Mouse (Mus musculus) central nervous system, embryonic 18 days (tissue): ENCODE data around the gene Stn1. TPM values are rescaled to one million over a fixed set of nuclear protein-coding genes. Genes with fewer than 3 reads are reported as not detected.

ENCODE experiments used
- polyA plus RNA-seq: library from polyadenylated mRNA; depleted of rRNA; stranded (reverse); fragments of >200 nt; gene quantifications from 2 replicates; pipeline ENCODE4 v1.2.3, GENCODE M21; 2012; rRNA removed

The Stn1 gene
- 19.0 and 19.1 TPM in 2 replicates for polyA plus RNA-seq

DNA sequence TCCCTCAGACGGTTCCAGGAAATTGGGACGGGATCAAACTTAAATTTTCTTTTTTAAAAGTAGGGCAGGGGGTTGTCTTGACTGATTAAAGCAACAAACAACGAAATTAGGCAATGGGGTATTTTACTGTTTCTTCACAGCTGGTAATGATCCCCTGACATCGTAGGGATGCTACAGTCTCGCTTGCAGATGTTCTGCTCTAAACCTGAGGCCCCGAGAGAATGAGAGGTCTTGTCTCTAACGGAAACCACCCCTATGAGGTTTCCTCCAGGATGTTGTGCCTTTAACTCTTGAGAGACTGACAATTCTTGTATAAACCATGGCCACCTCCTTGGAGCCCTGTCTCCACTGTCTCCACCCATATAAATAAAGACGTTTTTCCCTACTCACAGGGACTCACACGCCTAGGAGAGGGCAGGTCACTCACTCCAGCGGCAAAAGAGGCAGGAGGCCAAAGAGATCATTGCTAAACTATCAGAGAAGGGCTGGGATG is at the start of gene Stn1:
Gene Stn1, minus strand, starts transcription at position 208 of the 493 bp plus-strand sequence.

DNA sequence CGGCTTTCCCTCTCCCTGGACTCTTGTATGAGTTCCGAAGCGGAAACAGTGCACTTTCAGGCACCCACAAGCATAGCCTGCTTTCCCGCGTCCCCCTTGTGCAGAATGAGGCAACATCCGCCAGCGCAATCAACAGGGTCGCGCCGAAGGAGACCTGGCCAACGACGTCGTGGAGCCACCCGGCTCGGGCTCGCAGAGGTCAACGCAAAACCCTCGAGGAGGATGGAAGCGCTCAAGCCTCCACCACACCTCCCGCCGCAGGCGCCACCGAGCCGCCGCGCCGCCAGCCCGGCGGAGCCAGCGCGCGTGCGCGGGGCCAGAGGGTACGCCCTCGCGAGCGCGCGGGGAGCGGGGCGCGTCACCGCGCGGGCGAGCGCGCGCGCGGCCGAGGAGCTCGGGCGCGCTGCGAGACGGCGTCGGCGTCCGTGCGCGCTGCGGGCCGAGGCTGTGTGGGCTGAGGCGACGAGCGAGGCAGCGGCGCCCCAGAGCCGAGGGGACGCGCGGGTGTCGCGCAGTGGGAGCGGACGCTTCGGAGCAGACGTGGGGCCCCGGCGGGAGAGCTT is 42.0 kb upstream of the Stn1 start, which contains the start of gene Slk:
Gene Slk, plus strand, starts transcription at position 454 of the 563 bp plus-strand sequence.

DNA sequence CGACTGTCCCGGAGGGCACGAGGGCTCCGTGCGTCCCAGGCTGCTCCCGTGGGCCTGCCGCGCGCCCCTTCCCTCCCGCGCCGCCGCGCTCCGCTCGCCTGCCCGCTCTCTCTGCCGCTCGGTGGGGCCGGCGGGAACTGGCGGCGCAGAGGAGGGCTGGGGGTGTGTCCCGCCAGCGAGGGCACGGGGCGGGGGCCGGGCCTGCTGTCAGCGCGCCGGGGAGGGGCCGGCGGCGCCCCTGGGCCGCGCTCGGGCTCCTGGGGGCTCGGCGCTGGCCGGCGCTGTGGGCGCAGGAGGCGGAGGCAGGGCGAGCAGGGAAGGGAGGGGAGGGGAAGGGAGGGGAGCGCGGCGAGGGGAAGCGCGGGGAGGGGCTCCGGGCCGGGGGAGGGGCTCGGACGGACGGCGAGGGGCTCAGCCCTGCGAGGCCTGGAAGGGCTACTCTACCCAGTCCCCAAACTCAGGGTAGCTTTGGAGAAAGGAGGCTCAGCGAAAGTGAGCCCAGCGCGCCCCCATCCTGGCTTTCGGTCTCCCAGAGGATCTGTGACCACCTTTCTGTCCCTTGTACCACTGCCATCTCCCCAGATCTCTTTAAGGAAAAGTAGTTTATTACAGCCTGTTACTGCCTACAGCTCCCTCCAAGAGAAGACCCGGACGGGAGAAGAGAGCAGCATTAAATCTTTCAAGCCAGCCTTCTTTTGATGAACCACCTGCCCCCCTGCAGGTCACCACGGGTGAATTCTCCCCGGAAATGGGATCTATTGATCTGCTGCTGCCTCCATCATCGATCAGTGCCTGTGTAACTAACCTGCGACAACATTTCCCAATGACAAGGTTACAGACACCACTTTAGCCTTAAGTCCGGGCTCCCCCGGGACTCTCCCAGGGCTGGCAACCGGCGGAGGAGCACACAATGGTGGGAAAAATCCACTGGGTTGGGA is 72.7 kb downstream of the Stn1 start, which contains the start of gene Sh3pxd2a:
Gene Sh3pxd2a, minus strand, starts transcription at position 98 of the 938 bp plus-strand sequence.

Other genes with a start within 250 kb of the Stn1 start
- 8.0 and 10.2 TPM in 2 replicates for gene Sh3pxd2a, start 73.1 kb downstream of the Stn1 start, polyA plus RNA-seq
- gene Slk, start 42.2 kb upstream of the Stn1 start, polyA plus RNA-seq: 24.2 and 24.8 TPM in 2 replicates
- 0.35 and 0.47 TPM in 2 replicates for gene Col17a1, start 154.6 kb upstream of the Stn1 start, polyA plus RNA-seq
- 90.2 and 102 TPM in 2 replicates for gene Sfr1, start 194.2 kb upstream of the Stn1 start, polyA plus RNA-seq